Mouse (Mus musculus): ENCODE measurements at regions not wholly inside any gene's neighbourhood (a gene's known extent, or its start where the extent isn't known, plus 50 kb on each side); places are given as distances from the start of the nearest gene placed in this dataset.

GRCm38 (mm10) chr17:4319141-4319540, 623.1 kb upstream of the Nox3 start:
- no peaks in the 10 kb centered on the region for H3K27me3 ChIP-seq
- H3K4me3 ChIP-seq, result no peak overlapping the region
- no peak overlapping the region for H3K9ac ChIP-seq
- H3K27ac ChIP-seq, result no peak overlapping the region
- WGBS, result 46% methylated on average over 4 of the region's 4 CpGs
- no peak for ATAC-seq (ENCODE audit: borderline replicate concordance, extremely low read depth, low FRiP score, low TSS enrichment)
- no peak overlapping the region for H3K4me2 ChIP-seq
- no peaks in the 10 kb centered on the region for H3K36me3 ChIP-seq
- no peaks in the 10 kb centered on the region for H3K9me3 ChIP-seq
- 0 out of 2 replicates have a peak, but pooled peaks cover 6% of the 10 kb centered on the region for H3K4me1 ChIP-seq

- no peaks in the 10 kb centered on the region for H3K9me3 ChIP-seq
- ATAC-seq (ENCODE audit: borderline replicate concordance, extremely low read depth, low FRiP score, low TSS enrichment), result no peak
- no peaks in the 10 kb centered on the region for H3K27me3 ChIP-seq
- no peaks in the 10 kb centered on the region for H3K36me3 ChIP-seq
- no peak overlapping the region for H3K4me2 ChIP-seq
- WGBS, result 76% methylated on average over 1 of the region's 1 CpGs
- no peaks in the 10 kb centered on the region for H3K4me1 ChIP-seq
- H3K9ac ChIP-seq, result no peak overlapping the region
- no peak overlapping the region for H3K27ac ChIP-seq
- no peak overlapping the region for H3K4me3 ChIP-seq
Observed at GRCm38 (mm10) chr17:4328810-4329209, 632.7 kb upstream of the Nox3 start.

GRCm38 (mm10) chr17:4331650-4332049, 635.6 kb upstream of the Nox3 start:
- no peaks in the 10 kb centered on the region for H3K9me3 ChIP-seq
- H3K27me3 ChIP-seq, result no peaks in the 10 kb centered on the region
- no peak overlapping the region for H3K27ac ChIP-seq
- WGBS, result 72% methylated on average over 9 of the region's 9 CpGs
- H3K36me3 ChIP-seq, result no peaks in the 10 kb centered on the region
- no peak overlapping the region for H3K4me2 ChIP-seq
- no peak overlapping the region for H3K9ac ChIP-seq
- no peak overlapping the region for H3K4me3 ChIP-seq
- ATAC-seq (ENCODE audit: borderline replicate concordance, extremely low read depth, low FRiP score, low TSS enrichment), result no peak
- H3K4me1 ChIP-seq, result no peaks in the 10 kb centered on the region

DNA sequence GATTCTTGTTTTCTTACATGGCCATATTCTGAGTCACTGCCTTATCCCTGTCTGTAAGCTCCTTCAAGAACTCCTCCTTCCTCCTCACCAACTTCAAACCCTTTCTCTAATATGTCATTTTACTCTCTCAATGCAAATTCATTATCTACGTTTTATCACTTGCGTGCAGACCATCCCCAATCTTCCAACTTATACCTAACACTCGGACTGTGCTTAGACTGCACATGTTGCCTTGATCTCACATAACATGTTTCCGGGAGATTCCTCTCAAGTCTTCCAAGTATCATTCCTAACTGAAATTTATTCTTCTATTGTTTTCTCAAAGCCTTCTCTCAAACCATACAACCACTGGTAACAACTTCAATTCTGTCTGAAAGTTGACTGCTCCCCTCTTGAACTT, 637.0 kb upstream of the Nox3 start:
- Histone ChIP-seq H3K36me3 (no peaks in the 10 kb centered on the region), H3K4me3 (no peak overlapping the region), H3K9ac (no peak overlapping the region), H3K9me3 (no peaks in the 10 kb centered on the region), H3K27me3 (no peaks in the 10 kb centered on the region), H3K27ac (no peak overlapping the region), H3K4me1 (no peaks in the 10 kb centered on the region), H3K4me2 (no peak overlapping the region)
- WGBS, result 85% methylated on average over 4 of the region's 4 CpGs
- no peak for ATAC-seq (ENCODE audit: borderline replicate concordance, extremely low read depth, low FRiP score, low TSS enrichment)

DNA sequence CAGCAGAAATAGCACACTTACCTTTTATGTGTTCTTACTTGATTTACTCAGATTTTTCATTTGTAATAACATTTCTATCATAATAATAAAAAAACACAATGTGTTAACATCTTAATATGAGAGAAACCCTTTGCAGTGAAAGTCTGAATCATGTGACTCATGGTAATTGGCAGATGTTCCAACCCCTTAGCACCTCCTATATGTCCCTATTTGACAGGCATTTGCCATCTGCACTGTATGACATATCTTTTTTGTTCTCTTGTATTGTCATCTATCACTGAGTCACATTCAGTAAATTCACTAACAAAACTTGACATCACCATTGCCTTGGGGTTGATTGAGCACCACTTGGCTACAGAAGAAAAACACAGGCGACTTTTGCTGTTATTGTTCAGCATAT, 641.1 kb upstream of the Arid1b start:
- H3K27me3 ChIP-seq, result no peaks in the 10 kb centered on the region
- H3K4me2 ChIP-seq, result no peak overlapping the region
- no peak overlapping the region for H3K9ac ChIP-seq
- 24% methylated on average over 1 of the region's 1 CpGs for WGBS
- ATAC-seq (ENCODE audit: borderline replicate concordance, extremely low read depth, low FRiP score, low TSS enrichment), result no peak
- H3K36me3 ChIP-seq, result no peaks in the 10 kb centered on the region
- H3K9me3 ChIP-seq, result no peaks in the 10 kb centered on the region
- no peak overlapping the region for H3K27ac ChIP-seq
- no peaks in the 10 kb centered on the region for H3K4me1 ChIP-seq
- H3K4me3 ChIP-seq, result no peak overlapping the region

GRCm38 (mm10) chr17:4355506-4356218, 638.5 kb upstream of the Arid1b start:
- no peak overlapping the region for H3K4me2 ChIP-seq
- H3K27me3 ChIP-seq, result no peaks in the 10 kb centered on the region
- no peak overlapping the region for H3K4me3 ChIP-seq
- H3K9me3 ChIP-seq, result no peaks in the 10 kb centered on the region
- no peak overlapping the region for H3K9ac ChIP-seq
- no peaks in the 10 kb centered on the region for H3K4me1 ChIP-seq
- no peak overlapping the region for H3K27ac ChIP-seq
- 86% methylated on average over 5 of the region's 5 CpGs for WGBS
- ATAC-seq (ENCODE audit: borderline replicate concordance, extremely low read depth, low FRiP score, low TSS enrichment), result no peak
- H3K36me3 ChIP-seq, result no peaks in the 10 kb centered on the region

- H3K36me3 ChIP-seq, result no peaks in the 10 kb centered on the region
- H3K4me1 ChIP-seq, result no peaks in the 10 kb centered on the region
- H3K27ac ChIP-seq, result no peak overlapping the region
- H3K27me3 ChIP-seq, result no peaks in the 10 kb centered on the region
- ATAC-seq (ENCODE audit: borderline replicate concordance, extremely low read depth, low FRiP score, low TSS enrichment), result no peak
- no peak overlapping the region for H3K9ac ChIP-seq
- WGBS, result 51% methylated on average over 4 of the region's 4 CpGs
- no peaks in the 10 kb centered on the region for H3K9me3 ChIP-seq
- no peak overlapping the region for H3K4me2 ChIP-seq
- H3K4me3 ChIP-seq, result no peak overlapping the region
Observed at GRCm38 (mm10) chr17:4360413-4361320, 633.5 kb upstream of the Arid1b start.

- Histone ChIP-seq H3K27me3 (no peaks in the 10 kb centered on the region), H3K4me1 (no peaks in the 10 kb centered on the region), H3K36me3 (no peaks in the 10 kb centered on the region), H3K4me2 (no peak overlapping the region), H3K27ac (no peak overlapping the region), H3K4me3 (no peak overlapping the region), H3K9ac (no peak overlapping the region), H3K9me3 (no peaks in the 10 kb centered on the region)
- peak; percentile 55; the same call in 1 of the 2 replicates for ATAC-seq (ENCODE audit: borderline replicate concordance, extremely low read depth, low FRiP score, low TSS enrichment)
Observed at GRCm38 (mm10) chr17:4365811-4366210, 628.3 kb upstream of the Arid1b start.

DNA sequence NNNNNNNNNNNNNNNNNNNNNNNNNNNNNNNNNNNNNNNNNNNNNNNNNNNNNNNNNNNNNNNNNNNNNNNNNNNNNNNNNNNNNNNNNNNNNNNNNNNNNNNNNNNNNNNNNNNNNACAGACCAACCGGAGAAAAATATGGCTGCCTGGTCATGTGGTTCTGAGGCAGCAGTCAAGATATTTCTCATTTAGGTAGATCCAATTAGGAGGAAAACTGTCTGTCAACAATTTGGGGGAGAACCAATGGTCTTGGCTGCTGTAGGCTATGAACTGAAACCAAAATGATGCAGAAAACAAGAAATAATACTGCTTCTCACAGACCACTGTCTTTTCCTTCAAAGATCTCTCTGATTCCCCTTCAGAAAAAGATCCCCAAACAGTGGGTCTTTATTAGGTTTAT, 613.7 kb upstream of the Arid1b start:
- WGBS, result 96% methylated on average over 1 of the region's 1 CpGs
- Histone ChIP-seq H3K4me1 (no peaks in the 10 kb centered on the region), H3K27ac (no peak overlapping the region), H3K36me3 (no peaks in the 10 kb centered on the region), H3K9ac (no peak overlapping the region), H3K27me3 (no peaks in the 10 kb centered on the region), H3K9me3 (no peaks in the 10 kb centered on the region), H3K4me2 (no peak overlapping the region), H3K4me3 (no peak overlapping the region)
- ATAC-seq (ENCODE audit: borderline replicate concordance, extremely low read depth, low FRiP score, low TSS enrichment), result no peak

DNA sequence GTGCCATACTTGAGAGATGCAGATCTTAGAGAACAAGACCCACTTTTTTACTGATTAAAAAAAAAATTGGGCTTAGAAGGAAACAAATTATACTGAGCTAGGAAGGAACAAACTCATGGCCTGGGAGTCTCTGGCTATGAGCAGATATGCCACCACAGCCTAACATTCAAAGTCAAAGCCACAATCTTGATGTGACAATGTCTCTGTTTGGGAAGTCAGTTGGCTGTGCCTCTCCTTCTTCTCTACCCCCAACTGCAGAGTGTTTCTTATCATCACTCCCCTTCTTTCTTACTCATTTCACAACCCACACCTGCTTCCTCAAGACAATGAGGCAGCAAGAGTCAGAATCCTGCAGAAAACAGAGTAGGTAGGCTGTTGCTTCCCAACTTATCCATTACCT, 613.3 kb upstream of the Arid1b start:
- Histone ChIP-seq H3K27ac (no peak overlapping the region), H3K4me3 (no peak overlapping the region), H3K9me3 (no peaks in the 10 kb centered on the region), H3K4me2 (no peak overlapping the region), H3K27me3 (no peaks in the 10 kb centered on the region), H3K9ac (no peak overlapping the region), H3K36me3 (no peaks in the 10 kb centered on the region), H3K4me1 (no peaks in the 10 kb centered on the region)
- ATAC-seq (ENCODE audit: borderline replicate concordance, extremely low read depth, low FRiP score, low TSS enrichment), result no peak

DNA sequence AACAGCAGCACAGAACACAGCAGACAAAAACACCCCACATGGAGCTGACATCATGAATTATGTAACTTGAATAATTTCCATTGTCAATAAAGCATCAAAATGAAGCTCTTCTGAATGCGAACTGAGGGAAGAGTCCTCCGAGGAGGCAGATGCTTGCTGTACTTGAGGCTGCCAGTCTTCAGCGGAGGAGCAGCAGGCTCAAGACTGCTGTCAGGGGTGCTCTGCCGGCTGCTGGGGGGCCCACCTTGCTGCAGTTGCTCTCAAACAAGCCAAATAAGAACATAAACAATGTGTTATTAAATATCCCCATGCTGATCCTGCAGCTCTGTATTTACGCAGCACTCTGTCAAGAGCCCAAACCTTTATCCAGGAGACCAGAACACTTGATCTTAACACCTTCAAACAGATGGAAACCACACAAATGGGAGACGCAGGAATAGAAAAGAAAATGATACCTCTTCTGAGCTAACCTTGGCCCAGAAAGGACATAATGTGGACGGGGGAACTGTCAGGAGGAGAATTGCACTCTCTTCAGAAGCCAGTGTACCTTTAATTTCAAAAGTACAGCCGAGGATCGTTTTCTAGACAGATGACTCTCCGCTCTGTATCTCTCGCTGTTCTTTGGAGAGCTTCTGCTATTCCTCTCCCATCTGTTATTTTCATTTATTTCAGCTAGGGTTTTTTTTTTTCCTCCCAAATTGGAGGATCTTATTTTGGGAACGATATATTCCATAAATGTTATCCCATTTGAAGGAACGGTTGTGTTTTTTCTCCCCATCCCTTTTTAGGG, 612.0 kb upstream of the Arid1b start:
- 66% methylated on average over 13 of the region's 13 CpGs for whole genome bisulfite sequencing
- H3K9me3 ChIP-seq, result no peaks in the 10 kb centered on the region

DNA sequence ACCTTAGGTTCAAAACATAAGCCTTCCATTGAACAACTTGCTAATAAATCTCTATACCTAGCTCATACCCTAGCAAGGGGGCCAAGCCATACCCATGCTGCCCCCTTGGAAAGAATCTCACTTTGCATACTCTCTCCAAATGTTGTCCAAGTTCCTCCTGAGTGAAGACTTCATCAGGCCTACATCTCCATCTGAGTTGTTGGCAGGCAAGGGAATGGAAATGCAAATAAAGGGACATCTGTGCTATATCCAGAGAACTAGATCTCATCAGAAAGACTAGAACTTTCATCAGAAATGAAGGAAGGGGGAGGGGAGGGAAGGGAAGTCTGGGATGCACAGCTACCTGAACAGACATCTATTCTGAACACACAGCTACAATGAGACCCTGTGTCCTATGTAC, 611.4 kb upstream of the Arid1b start:
- Histone ChIP-seq H3K4me2 (no peak overlapping the region), H3K36me3 (no peaks in the 10 kb centered on the region), H3K4me3 (no peak overlapping the region), H3K9ac (no peak overlapping the region), H3K27me3 (no peaks in the 10 kb centered on the region), H3K27ac (no peak overlapping the region), H3K4me1 (no peaks in the 10 kb centered on the region), H3K9me3 (no peaks in the 10 kb centered on the region)
- no peak for ATAC-seq (ENCODE audit: borderline replicate concordance, extremely low read depth, low FRiP score, low TSS enrichment)

More for the DNA sequence above, 612.0 kb upstream of the Arid1b start:
- Histone ChIP-seq H3K4me1 (no peaks in the 10 kb centered on the region), H3K4me3 (no peak overlapping the region), H3K27me3 (no peaks in the 10 kb centered on the region), H3K4me2 (no peak overlapping the region), H3K36me3 (no peaks in the 10 kb centered on the region), H3K9ac (no peak overlapping the region), H3K27ac (no peak overlapping the region)
- no peak for ATAC-seq (ENCODE audit: borderline replicate concordance, extremely low read depth, low FRiP score, low TSS enrichment)

Measured in lung, embryonic 15.5 days (tissue).